Mouse (Mus musculus): Measurements from ENCODE around the gene Sugct. TPM values are rescaled to one million over a fixed set of nuclear protein-coding genes. Genes with fewer than 3 reads are reported as not detected.

Sugct gene
- polyA plus RNA-seq (2012; rRNA removed): 1.1 and 1.7 TPM in 2 replicates

DNA sequence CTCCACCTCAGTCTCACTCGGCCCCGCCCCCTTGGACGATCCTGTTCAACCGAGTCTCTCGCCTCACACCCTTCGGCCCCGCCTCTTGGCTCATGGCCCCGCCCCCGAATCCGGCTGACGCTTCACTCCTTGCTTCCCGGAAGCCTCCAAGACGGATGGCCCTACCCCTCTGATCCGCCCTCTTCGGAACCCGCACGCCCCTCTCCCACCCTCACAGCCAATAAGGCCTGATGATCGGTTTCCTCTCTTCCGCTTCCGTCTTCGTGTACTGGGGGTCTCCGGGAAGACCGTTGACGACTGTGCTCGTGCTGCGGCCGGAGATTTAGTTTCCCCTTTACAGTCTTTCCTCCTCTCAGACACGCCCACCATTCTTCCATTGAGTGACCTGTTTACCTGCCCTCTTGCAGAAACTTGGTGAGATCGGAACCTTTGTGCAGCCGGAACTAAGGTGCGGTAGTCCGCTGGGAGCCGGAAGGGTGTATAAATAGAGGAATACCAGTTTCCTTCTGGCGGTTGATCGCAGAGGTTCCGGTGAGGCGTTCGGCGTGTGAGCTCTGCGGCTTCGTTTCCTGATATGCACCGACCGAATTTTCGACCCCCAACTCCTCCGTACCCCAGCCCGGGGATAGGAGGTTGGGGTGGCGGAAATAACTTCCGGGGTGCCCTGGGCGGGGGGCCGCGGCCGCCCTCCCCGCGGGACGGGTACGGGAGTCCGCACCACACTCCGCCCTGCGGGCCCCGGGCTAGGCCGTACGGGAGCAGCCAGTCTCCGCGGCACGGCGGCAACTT, at the start of gene Sugct, which contains the start of gene Mplkip:
Gene Sugct, minus strand, starts transcription at position 643 of the 789 bp plus-strand sequence.
Gene Mplkip, plus strand, starts transcription at position 282 of the 789 bp plus-strand sequence.

Other genes starting within 250 kb of the Sugct start
- gene Mplkip, start 361 bp downstream of the Sugct start, polyA plus RNA-seq (2012; rRNA removed): 8.5 and 9.1 TPM in 2 replicates
- 8.3 and 10.0 TPM in 2 replicates for gene Cdk13, start 109.5 kb upstream of the Sugct start, polyA plus RNA-seq (2012; rRNA removed)
- gene Rala, start 248.7 kb upstream of the Sugct start, polyA plus RNA-seq (2012; rRNA removed): 7.6 and 8.8 TPM in 2 replicates

Measured in liver, embryonic 14 days (tissue).